Mouse (Mus musculus): ENCODE results near the gene Myl9.

DNA sequence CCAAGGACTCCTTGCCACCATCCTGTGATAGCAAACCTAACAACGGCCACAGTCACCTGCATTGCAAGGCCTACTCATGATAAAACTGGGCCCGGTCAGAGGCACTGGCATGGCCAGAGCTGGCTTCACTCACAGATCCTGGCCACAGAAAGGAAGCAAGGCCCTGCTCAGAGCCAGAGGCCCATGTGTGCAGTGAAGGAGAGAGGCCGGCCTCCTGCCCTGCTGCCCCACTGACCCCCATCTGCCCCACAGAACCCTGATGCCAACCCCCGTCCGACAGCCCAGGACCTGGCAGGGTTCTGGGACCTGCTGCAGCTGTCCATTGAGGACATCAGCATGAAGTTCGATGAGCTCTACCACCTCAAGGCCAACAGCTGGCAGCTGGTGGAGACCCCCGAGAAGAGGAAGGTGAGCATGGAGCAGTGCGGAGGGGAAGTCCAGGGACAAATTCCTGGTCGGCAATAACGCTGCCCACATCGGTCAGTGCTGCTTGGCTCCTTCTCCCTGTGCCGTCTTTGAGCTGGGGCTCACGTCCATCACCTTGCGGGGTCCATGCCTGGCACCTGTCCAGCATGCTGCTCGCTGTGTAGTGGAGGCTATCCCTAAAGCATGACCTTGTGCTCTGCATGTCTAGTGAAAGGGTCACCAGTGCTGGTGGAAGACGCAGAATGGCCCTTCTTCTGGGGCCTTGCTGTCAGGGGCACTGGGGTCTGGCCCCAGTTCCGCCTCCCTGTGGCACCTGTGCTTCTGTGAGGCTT is 13.5 kb upstream of the Myl9 start:
- TF ChIP-seq CTCF (IDR thresholded peaks at IDR 0.05; ENCODE audit: borderline replicate concordance, insufficient read depth, low read depth, low read length) (no peak), POLR2A (IDR thresholded peaks at IDR 0.05; ENCODE audit: borderline replicate concordance, insufficient read depth, low read length) (no peak)
